Mouse (Mus musculus): Measurements from ENCODE around the gene Mto1. TPM values are rescaled to one million over a fixed set of nuclear protein-coding genes. Genes with fewer than 3 reads are reported as not detected.

The Mto1 gene
- 14.5 and 15.4 TPM in 2 replicates for polyA plus RNA-seq (2011; ENCODE audit: insufficient read length, low read depth, missing spikeins)

GRCm38 (mm10) chr9:78447973-78448873, at the start of gene Mto1, which contains the start of gene Gm17324:
TSS of gene Mto1 (plus strand) at chr9:78448208.
TSS of gene Gm17324 (minus strand) at chr9:78448786.
- peaks cover 7% of the 10 kb centered on the region; the same call in 1 of the 2 replicates for H3K4me1 ChIP-seq (ENCODE audit: control insufficient read depth, insufficient read depth, low read length)
- TF ChIP-seq CTCF (IDR thresholded peaks at IDR 0.05; ENCODE audit: borderline replicate concordance, insufficient read depth, low read length) (no peak), POLR2A (IDR thresholded peaks at IDR 0.05; ENCODE audit: low read depth, low read length) (peak; percentile 85)
- peak within 1 kb of the TSS; percentile 92 for H3K4me3 ChIP-seq (ENCODE audit: insufficient read depth, low read length)
- peak within 1 kb of the TSS; percentile 73 for H3K27ac ChIP-seq (ENCODE audit: insufficient read depth, low read length)

GRCm38 (mm10) chr9:78400570-78400969, 47.4 kb upstream of the Mto1 start:
- TF ChIP-seq POLR2A (IDR thresholded peaks at IDR 0.05; ENCODE audit: low read depth, low read length) = no peak
- TF ChIP-seq CTCF (IDR thresholded peaks at IDR 0.05; ENCODE audit: borderline replicate concordance, insufficient read depth, low read length) = no peak
- H3K4me1 ChIP-seq (ENCODE audit: control insufficient read depth, insufficient read depth, low read length) = no peaks in the 10 kb centered on the region
- H3K4me3 ChIP-seq (ENCODE audit: insufficient read depth, low read length) = no peak overlapping the region
- H3K27ac ChIP-seq (ENCODE audit: insufficient read depth, low read length) = no peak overlapping the region

- H3K27ac ChIP-seq (ENCODE audit: insufficient read depth, low read length) = no peak overlapping the region
- no peak for TF ChIP-seq POLR2A (IDR thresholded peaks at IDR 0.05; ENCODE audit: low read depth, low read length)
- H3K4me3 ChIP-seq (ENCODE audit: insufficient read depth, low read length) = no peak overlapping the region
- no peaks in the 10 kb centered on the region for H3K4me1 ChIP-seq (ENCODE audit: control insufficient read depth, insufficient read depth, low read length)
Observed at GRCm38 (mm10) chr9:78401596-78401995, 46.4 kb upstream of the Mto1 start.

DNA sequence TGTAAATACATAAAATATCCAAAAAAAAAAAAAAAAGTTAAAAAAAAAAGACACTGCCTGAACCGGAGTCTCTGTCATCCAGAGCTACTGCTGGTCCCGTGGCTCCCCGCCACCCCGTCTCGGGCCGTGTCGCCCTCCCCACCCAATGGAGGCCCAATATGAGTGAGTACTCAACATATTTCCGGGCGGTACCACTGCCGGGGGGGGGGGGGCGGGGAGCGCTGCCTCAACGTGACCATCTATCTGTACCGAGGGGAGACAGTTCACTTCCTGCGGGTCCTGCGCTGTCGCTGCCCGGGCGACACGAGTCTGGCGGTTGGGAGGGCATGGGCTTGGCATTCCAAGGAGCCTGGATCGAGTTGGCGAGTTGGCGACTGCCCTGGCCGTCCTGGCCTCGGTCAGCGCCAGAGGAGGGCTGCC, 20.6 kb upstream of the Mto1 start:
- H3K27ac ChIP-seq (ENCODE audit: insufficient read depth, low read length) = no peak overlapping the region
- no peaks in the 10 kb centered on the region for H3K4me1 ChIP-seq (ENCODE audit: control insufficient read depth, insufficient read depth, low read length)
- H3K4me3 ChIP-seq (ENCODE audit: insufficient read depth, low read length) = no peak overlapping the region
- TF ChIP-seq CTCF (IDR thresholded peaks at IDR 0.05; ENCODE audit: borderline replicate concordance, insufficient read depth, low read length) (no peak), POLR2A (IDR thresholded peaks at IDR 0.05; ENCODE audit: low read depth, low read length) (no peak)

GRCm38 (mm10) chr9:78428185-78428584, 19.8 kb upstream of the Mto1 start:
- no peaks in the 10 kb centered on the region for H3K4me1 ChIP-seq (ENCODE audit: control insufficient read depth, insufficient read depth, low read length)
- H3K27ac ChIP-seq (ENCODE audit: insufficient read depth, low read length) = no peak overlapping the region
- TF ChIP-seq POLR2A (IDR thresholded peaks at IDR 0.05; ENCODE audit: low read depth, low read length) (no peak), CTCF (IDR thresholded peaks at IDR 0.05; ENCODE audit: borderline replicate concordance, insufficient read depth, low read length) (no peak)
- no peak overlapping the region for H3K4me3 ChIP-seq (ENCODE audit: insufficient read depth, low read length)

DNA sequence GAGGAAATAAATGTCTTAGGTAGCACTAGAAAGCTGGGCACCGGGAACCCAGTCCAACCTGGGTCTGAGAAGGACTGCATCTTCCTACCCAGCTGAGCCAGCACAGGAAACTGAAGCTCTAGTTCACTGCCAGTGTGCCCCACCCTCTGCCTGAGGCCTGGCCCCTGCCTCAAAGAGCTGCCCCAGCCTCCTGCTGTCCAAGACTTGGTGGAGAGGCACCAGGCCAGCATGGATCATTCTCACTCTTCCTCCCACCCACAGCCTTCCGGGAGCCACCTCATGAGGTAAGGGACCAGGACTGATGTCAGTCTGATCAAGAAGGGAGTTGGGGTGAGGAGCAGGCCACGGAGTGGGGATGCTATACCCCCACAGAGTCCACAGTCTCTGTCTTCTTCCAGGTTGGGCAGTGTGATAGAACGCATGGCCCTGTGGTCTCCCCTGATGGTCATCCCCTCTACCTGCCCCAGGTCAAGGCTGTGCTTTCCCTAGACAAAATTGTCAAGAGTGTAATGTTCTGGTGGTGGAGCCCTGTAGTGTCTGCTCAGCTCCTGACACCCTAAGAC, 19.1 kb upstream of the Mto1 start:
- H3K4me3 ChIP-seq (ENCODE audit: insufficient read depth, low read length) = no peak overlapping the region
- TF ChIP-seq POLR2A (IDR thresholded peaks at IDR 0.05; ENCODE audit: low read depth, low read length) (no peak), CTCF (IDR thresholded peaks at IDR 0.05; ENCODE audit: borderline replicate concordance, insufficient read depth, low read length) (no peak)
- no peaks in the 10 kb centered on the region for H3K4me1 ChIP-seq (ENCODE audit: control insufficient read depth, insufficient read depth, low read length)
- no peak overlapping the region for H3K27ac ChIP-seq (ENCODE audit: insufficient read depth, low read length)

- H3K27ac ChIP-seq (ENCODE audit: insufficient read depth, low read length) = no peak overlapping the region
- no peak overlapping the region for H3K4me3 ChIP-seq (ENCODE audit: insufficient read depth, low read length)
- H3K4me1 ChIP-seq (ENCODE audit: control insufficient read depth, insufficient read depth, low read length) = no peaks in the 10 kb centered on the region
- TF ChIP-seq CTCF (IDR thresholded peaks at IDR 0.05; ENCODE audit: borderline replicate concordance, insufficient read depth, low read length) = no peak
- no peak for TF ChIP-seq POLR2A (IDR thresholded peaks at IDR 0.05; ENCODE audit: low read depth, low read length)
Observed at GRCm38 (mm10) chr9:78429551-78429950, 18.5 kb upstream of the Mto1 start.

DNA sequence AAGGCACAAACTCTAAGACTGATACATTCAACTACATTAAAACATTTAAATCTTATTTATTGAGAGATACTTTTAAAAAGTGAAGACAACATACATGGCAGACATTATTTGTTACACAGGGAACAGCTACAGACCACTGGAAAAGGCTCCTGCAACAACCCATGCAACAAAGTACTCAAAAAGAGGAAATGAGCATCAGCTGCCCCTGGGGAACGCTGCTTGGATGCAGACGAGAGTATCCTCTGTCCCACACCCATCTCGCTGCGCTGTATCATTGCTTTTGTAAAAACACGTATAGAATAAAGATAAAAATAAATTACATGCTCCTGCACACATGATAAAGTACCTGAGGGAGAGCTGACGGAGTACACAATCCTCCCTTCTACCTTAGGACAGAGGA, 17.5 kb upstream of the Mto1 start:
- TF ChIP-seq POLR2A (IDR thresholded peaks at IDR 0.05; ENCODE audit: low read depth, low read length) = no peak
- TF ChIP-seq CTCF (IDR thresholded peaks at IDR 0.05; ENCODE audit: borderline replicate concordance, insufficient read depth, low read length) = no peak
- Histone ChIP-seq H3K27ac (ENCODE audit: insufficient read depth, low read length) (no peak overlapping the region), H3K4me3 (ENCODE audit: insufficient read depth, low read length) (no peak overlapping the region), H3K4me1 (ENCODE audit: control insufficient read depth, insufficient read depth, low read length) (no peaks in the 10 kb centered on the region)

DNA sequence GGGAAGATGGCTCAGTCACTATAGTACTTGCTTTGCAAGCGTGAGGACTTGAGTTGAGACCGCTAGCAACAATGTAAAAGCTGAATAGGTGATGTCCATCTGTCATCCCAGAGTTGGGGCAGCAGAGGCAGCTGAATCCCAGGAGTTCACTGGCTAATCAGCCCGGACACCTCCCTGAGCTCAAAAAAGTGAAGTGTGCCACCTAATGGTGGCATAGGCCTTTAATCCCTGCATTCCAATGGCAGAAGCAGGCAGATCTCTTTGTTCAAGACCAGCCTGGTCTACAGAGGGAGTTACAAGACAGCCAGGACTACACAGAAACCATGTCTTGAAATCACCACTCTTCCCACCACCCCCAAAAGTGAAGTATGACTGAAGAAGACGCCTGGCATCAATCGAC, 15.5 kb upstream of the Mto1 start:
- Histone ChIP-seq H3K27ac (ENCODE audit: insufficient read depth, low read length) (no peak overlapping the region), H3K4me3 (ENCODE audit: insufficient read depth, low read length) (no peak overlapping the region), H3K4me1 (ENCODE audit: control insufficient read depth, insufficient read depth, low read length) (no peaks in the 10 kb centered on the region)
- TF ChIP-seq POLR2A (IDR thresholded peaks at IDR 0.05; ENCODE audit: low read depth, low read length) (no peak), CTCF (IDR thresholded peaks at IDR 0.05; ENCODE audit: borderline replicate concordance, insufficient read depth, low read length) (no peak)

DNA sequence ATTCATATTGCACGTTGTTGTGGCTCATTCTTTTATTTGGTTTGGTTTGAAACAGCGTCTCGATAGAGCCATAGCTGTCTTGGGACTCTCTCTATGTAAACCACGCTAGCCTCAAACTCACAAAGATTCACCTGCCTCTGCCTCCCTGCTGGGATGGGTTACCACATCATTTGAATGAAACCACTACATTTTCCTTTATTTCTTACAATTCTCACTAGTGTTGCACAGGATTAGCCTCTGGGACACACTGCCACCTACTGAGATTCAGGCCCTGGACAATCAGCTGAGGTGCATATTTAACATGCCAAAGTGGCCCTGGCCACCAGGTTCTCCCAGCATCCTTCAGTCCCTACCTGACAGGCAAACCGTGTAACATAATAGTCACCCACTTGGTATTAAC, 8.6 kb upstream of the Mto1 start:
- no peak for TF ChIP-seq CTCF (IDR thresholded peaks at IDR 0.05; ENCODE audit: borderline replicate concordance, insufficient read depth, low read length)
- TF ChIP-seq POLR2A (IDR thresholded peaks at IDR 0.05; ENCODE audit: low read depth, low read length) = no peak
- no peak overlapping the region for H3K4me3 ChIP-seq (ENCODE audit: insufficient read depth, low read length)
- H3K4me1 ChIP-seq (ENCODE audit: control insufficient read depth, insufficient read depth, low read length) = no peaks in the 10 kb centered on the region
- no peak overlapping the region for H3K27ac ChIP-seq (ENCODE audit: insufficient read depth, low read length)

All from embryonic fibroblast, embryonic 13.5 days (primary cell).